Comparison of ENCODE assay signal across 18 mouse cellular contexts in genomic region chr10:81146296-81146695, GRCm38 (mm10). TPM values are rescaled to one million over a fixed set of nuclear protein-coding genes. Genes with fewer than 3 reads are reported as not detected.
DNase-seq lines count a peak whose midpoint lies in the region; ATAC-seq and TF ChIP-seq lines count a peak whose summit lies in the region.
"Had no signal": no experiment of that assay in that cellular context is flagged by ENCODE, and none has a peak within 500 bp of the region (broad histone marks: within the 10 kb centered on the region; RNA-seq: fewer than 3 reads in every experiment).

No protein-coding gene starts in this region.

- no peaks in the 10 kb centered on the region for H3K9me3 ChIP-seq in heart, embryonic 12.5 days (replicated peaks)
- H3K9me3 ChIP-seq: hindbrain, embryonic 15.5 days had no signal

- no peak overlapping the region for H3K27ac ChIP-seq in heart, embryonic 12.5 days (ENCODE audit: poor library complexity, severe bottlenecking)
- 0 out of 2 replicates have a peak overlapping the region, but pooled peaks have one; percentile 7 for H3K27ac ChIP-seq in bone marrow, adult 2 months (ENCODE audit: control insufficient read depth, insufficient read depth, low read depth, low read length, poor library complexity)
- H3K27ac ChIP-seq: hindbrain, embryonic 15.5 days had no signal

- WGBS in heart, embryonic 12.5 days: 85% methylated on average over 4 of the region's 4 CpGs
- 57% methylated on average over 4 of the region's 4 CpGs for WGBS in bone marrow, adult 2 months

- intact Hi-C loops in heart, postnatal 36 days (cut with DNase I): loop anchor here (2.0 kb wide), 1 partner anchor 19 kb away; no protein-coding TSS in a partner anchor

- H3K27me3 ChIP-seq in heart, embryonic 12.5 days (replicated peaks): no peaks in the 10 kb centered on the region
- H3K27me3 ChIP-seq in C2C12 (ENCODE audit: control insufficient read depth, insufficient read depth, insufficient read length): no peaks in the 10 kb centered on the region
- no peaks in the 10 kb centered on the region for H3K27me3 ChIP-seq in myocyte (ENCODE audit: control insufficient read depth, insufficient read depth, insufficient read length)
- H3K27me3 ChIP-seq: hindbrain, embryonic 15.5 days had no signal

- H3K79me2 ChIP-seq in C2C12 (ENCODE audit: control insufficient read depth, insufficient read depth) (peaks cover 99% of the 10 kb centered on the region), myocyte (ENCODE audit: control insufficient read depth, insufficient read depth) (peaks cover 62% of the 10 kb centered on the region)

- no peak for TF ChIP-seq CTCF in C2C12 (IDR thresholded peaks at IDR 0.05; ENCODE audit: control insufficient read depth, insufficient read depth, insufficient read length)
- TF ChIP-seq CTCF in bone marrow, adult 2 months (IDR thresholded peaks at IDR 0.05; ENCODE audit: control insufficient read depth, insufficient read depth, low read length): no peak

- DNase-seq in heart, postnatal 36 days: no peak
- no peak for DNase-seq in kidney, postnatal 10 days
- DNase-seq in B cell, adult 2 months: no peak
- DNase-seq: adrenal gland, adult 8-10 months; cerebellum, adult 9-10 months; forebrain, postnatal 0 days; kidney, postnatal 14 days; lung, adult 18-20 months; spleen, adult 18-20 months had no signal

- H3K36me3 ChIP-seq in heart, embryonic 12.5 days: peaks cover 81% of the 10 kb centered on the region
- H3K36me3 ChIP-seq in C2C12 (ENCODE audit: control insufficient read depth, insufficient read depth) (peaks cover 53% of the 10 kb centered on the region), myocyte (ENCODE audit: control insufficient read depth, insufficient read depth) (peaks cover 16% of the 10 kb centered on the region)

- H3K4me3 ChIP-seq in heart, embryonic 12.5 days: no peak overlapping the region
- H3K4me3 ChIP-seq in C2C12 (ENCODE audit: insufficient read depth, poor library complexity, severe bottlenecking): no peak overlapping the region
- H3K4me3 ChIP-seq in bone marrow, adult 2 months (replicated peaks; ENCODE audit: control insufficient read depth, low read depth, low read length): no peak overlapping the region
- H3K4me3 ChIP-seq in myocyte: peak overlapping the region; percentile 5
- H3K4me3 ChIP-seq: hindbrain, embryonic 15.5 days had no signal

- peaks cover 66% of the 10 kb centered on the region for H3K79me3 ChIP-seq in C2C12 (ENCODE audit: low read depth)

- peaks cover 48% of the 10 kb centered on the region for H3K4me1 ChIP-seq in heart, embryonic 12.5 days (replicated peaks)
- peaks cover 5% of the 10 kb centered on the region for H3K4me1 ChIP-seq in bone marrow, adult 2 months (ENCODE audit: control insufficient read depth, insufficient read depth, low read length)

- H3K9ac ChIP-seq in heart, embryonic 12.5 days: no peak overlapping the region
- H3K9ac ChIP-seq: forebrain, postnatal 0 days; hindbrain, embryonic 15.5 days had no signal

- 0 out of 2 replicates have a peak overlapping the region, but pooled peaks have one; percentile 3 for H3K4me2 ChIP-seq in heart, embryonic 12.5 days
- H3K4me2 ChIP-seq in myocyte (ENCODE audit: low read depth): peak overlapping the region; percentile 72
- H3K4me2 ChIP-seq: hindbrain, embryonic 15.5 days had no signal

- ATAC-seq in heart, embryonic 12.5 days (ENCODE audit: insufficient number of reproducible peaks, low FRiP score): no peak
- ATAC-seq: forebrain, postnatal 0 days; midbrain, embryonic 16.5 days had no signal

- H3ac ChIP-seq in C2C12 (ENCODE audit: control insufficient read depth, insufficient read length, low read depth): peak overlapping the region; percentile 20
- H3ac ChIP-seq in myocyte (ENCODE audit: control insufficient read depth, insufficient read length): no peak overlapping the region

- TF ChIP-seq POLR2A in bone marrow, adult 2 months (IDR thresholded peaks at IDR 0.05; ENCODE audit: borderline replicate concordance, control insufficient read depth, low read depth, low read length): no peak
- TF ChIP-seq POLR2A in myocyte (IDR thresholded peaks at IDR 0.05; ENCODE audit: insufficient read length, low read depth): no peak

TF ChIP-seq in C2C12, 6 proteins besides CTCF, POLR2A, EP300 and RAD21:
- TF ChIP-seq CEBPB (IDR thresholded peaks at IDR 0.05; ENCODE audit: low read depth): peak; percentile 72
- no peak for TF ChIP-seq FOSL1 (IDR thresholded peaks at IDR 0.05; ENCODE audit: insufficient read depth, low read length, poor library complexity, severe bottlenecking)

TF ChIP-seq in myocyte, 11 proteins besides CTCF, POLR2A, EP300 and RAD21:
- TF ChIP-seq MYOD1 (IDR thresholded peaks at IDR 0.05; ENCODE audit: control insufficient read depth in 1 of 3, insufficient read length in 2 of 3, low read depth in 2 of 3) (no peak), CEBPB (IDR thresholded peaks at IDR 0.05; ENCODE audit: insufficient read depth, poor library complexity, severe bottlenecking) (peak; percentile 45; the same call in 1 of the 2 replicates)

RNA-seq across cellular contexts. Expression of gene Zbtb7a, which starts 11.3 kb away (rescaled TPM):
- polyA plus RNA-seq in heart, embryonic 12.5 days (2016; fragmentation: Nextera tagmentation; extraction: Ambion mirVana): 24.7 and 24.8 TPM in 2 replicates
- total RNA-seq in heart, postnatal 36 days (2021): 10 to 100 TPM; 37.9 to 39.5 TPM
- polyA plus RNA-seq in C2C12 (2012; fragmentation: generic; extraction: Trizol): 19.9 TPM
- polyA plus RNA-seq in bone marrow, adult 2 months (2011; ENCODE audit: insufficient read depth, insufficient read length, low replicate concordance, missing spikeins): 28.2 and 31.0 TPM in 2 replicates
- 26.1 TPM for polyA plus RNA-seq in myocyte (2012; fragmentation: generic; extraction: Trizol)

RNA-seq across cellular contexts. Expression of gene Pias4, which starts 21.4 kb away (rescaled TPM):
- polyA plus RNA-seq in heart, embryonic 12.5 days (2016; fragmentation: Nextera tagmentation; extraction: Ambion mirVana): 36.0 and 36.1 TPM in 2 replicates
- total RNA-seq in heart, postnatal 36 days (2021): 10 to 100 TPM; 14.0 to 17.1 TPM
- polyA plus RNA-seq in C2C12 (2012; fragmentation: generic; extraction: Trizol): 31.6 TPM
- polyA plus RNA-seq in bone marrow, adult 2 months (2011; ENCODE audit: insufficient read depth, insufficient read length, low replicate concordance, missing spikeins): 11.1 and 29.0 TPM in 2 replicates
- 43.2 TPM for polyA plus RNA-seq in myocyte (2012; fragmentation: generic; extraction: Trizol)

RNA-seq across cellular contexts. Expression of gene Eef2, which starts 30.1 kb away (rescaled TPM):
- 408 and 433 TPM in 2 replicates for polyA plus RNA-seq in heart, embryonic 12.5 days (2016; fragmentation: Nextera tagmentation; extraction: Ambion mirVana)
- total RNA-seq in heart, postnatal 36 days (2021): 1,000 to 10,000 TPM; 1,005 to 1,085 TPM
- polyA plus RNA-seq in C2C12 (2012; fragmentation: generic; extraction: Trizol) (2,537 TPM), myocyte (2012; fragmentation: generic; extraction: Trizol) (3,891 TPM)
- 347 and 468 TPM in 2 replicates for polyA plus RNA-seq in bone marrow, adult 2 months (2011; ENCODE audit: insufficient read depth, insufficient read length, low replicate concordance, missing spikeins)

RNA-seq across cellular contexts. Expression of gene Dapk3, which starts 36.5 kb away (rescaled TPM):
- polyA plus RNA-seq in heart, embryonic 12.5 days (2016; fragmentation: Nextera tagmentation; extraction: Ambion mirVana): 62.8 and 69.0 TPM in 2 replicates
- total RNA-seq in heart, postnatal 36 days (2021): 10 to 100 TPM; 31.0 to 31.3 TPM
- polyA plus RNA-seq in C2C12 (2012; fragmentation: generic; extraction: Trizol) (72.8 TPM), myocyte (2012; fragmentation: generic; extraction: Trizol) (120 TPM)
- 7.2 and 23.2 TPM in 2 replicates for polyA plus RNA-seq in bone marrow, adult 2 months (2011; ENCODE audit: insufficient read depth, insufficient read length, low replicate concordance, missing spikeins)

RNA-seq across cellular contexts. Expression of gene 4930442H23Rik, which starts 37.4 kb away (rescaled TPM):
- polyA plus RNA-seq in heart, embryonic 12.5 days (2016; fragmentation: Nextera tagmentation; extraction: Ambion mirVana): 0.18 TPM in 1 of 2 replicates, not detected in the other
- not detected for total RNA-seq in heart, postnatal 36 days (2021)
- 0.07 TPM for polyA plus RNA-seq in C2C12 (2012; fragmentation: generic; extraction: Trizol)
- not detected in 2 replicates for polyA plus RNA-seq in bone marrow, adult 2 months (2011; ENCODE audit: insufficient read depth, insufficient read length, low replicate concordance, missing spikeins)
- 0.12 TPM for polyA plus RNA-seq in myocyte (2012; fragmentation: generic; extraction: Trizol)
- total RNA-seq: adrenal gland, adult 8-10 months; forebrain, postnatal 0 days; left cerebral cortex, adult 8-10 months had no signal
- polyA plus RNA-seq: embryonic facial prominence, embryonic 11.5 days; heart, embryonic 14.5 days; midbrain, embryonic 16.5 days had no signal
